Comparison of ENCODE assay signal across 19 mouse cellular contexts in the genomic region with DNA sequence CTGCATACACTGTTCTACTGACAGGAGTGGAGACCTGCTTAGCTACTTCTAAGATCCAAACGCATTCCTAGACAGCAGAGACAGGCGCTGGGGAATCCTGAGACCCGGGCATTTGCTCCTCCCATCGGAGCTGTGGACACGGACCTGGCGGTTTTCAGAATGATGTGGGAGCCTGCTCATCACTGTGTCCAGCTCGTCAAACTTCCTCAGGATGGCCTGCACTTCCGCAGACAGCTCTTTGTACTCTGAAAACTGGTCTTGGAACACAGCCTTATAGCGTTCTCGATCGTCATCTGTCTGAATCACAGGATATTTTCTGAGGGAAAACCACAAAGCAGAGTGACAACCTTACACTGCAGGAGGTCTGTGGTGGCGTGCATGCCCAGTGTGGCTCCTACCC. TPM values are rescaled to one million over a fixed set of nuclear protein-coding genes. Genes with fewer than 3 reads are reported as not detected.
DNase-seq lines count a peak whose midpoint lies in the region; ATAC-seq and TF ChIP-seq lines count a peak whose summit lies in the region.
"Had no signal": no experiment of that assay in that cellular context is flagged by ENCODE, and none has a peak within 500 bp of the region (broad histone marks: within the 10 kb centered on the region; RNA-seq: fewer than 3 reads in every experiment).

No protein-coding gene starts in this region.

- TF ChIP-seq CTCF in heart, adult 2 months (IDR thresholded peaks at IDR 0.05) = no peak
- no peak for TF ChIP-seq CTCF in lung, embryonic 14.5 days (IDR thresholded peaks at IDR 0.05; ENCODE audit: low read depth)
- no peak for TF ChIP-seq CTCF in lung, adult 2 months (IDR thresholded peaks at IDR 0.05; ENCODE audit: insufficient read depth, low read length)
- no peak for TF ChIP-seq CTCF in ES-Bruce4 (IDR thresholded peaks at IDR 0.05; ENCODE audit: low read depth, low read length)
- TF ChIP-seq CTCF in liver, embryonic 14.5 days (IDR thresholded peaks at IDR 0.05; ENCODE audit: low read depth) = no peak

- H3K4me3 ChIP-seq in heart, adult 2 months = no peak overlapping the region; the same call in 1 of the 2 replicates
- H3K4me3 ChIP-seq in lung, embryonic 14.5 days (ENCODE audit: low read depth, low read length) = no peak overlapping the region
- H3K4me3 ChIP-seq in lung, adult 2 months (replicated peaks; ENCODE audit: extremely low read depth, low read depth, low read length) = no peak overlapping the region
- peak overlapping the region; percentile 20; the same call in 1 of the 2 replicates for H3K4me3 ChIP-seq in ES-Bruce4 (ENCODE audit: low read depth, low read length)
- H3K4me3 ChIP-seq in liver, embryonic 14.5 days (ENCODE audit: insufficient read depth in 1 of 2, low read depth in 2 of 2, low read length in 2 of 2) = peak overlapping the region; percentile 27 to 31; a peak in 3 of 4 replicates
- H3K4me3 ChIP-seq: embryonic facial prominence, embryonic 15.5 days; limb, embryonic 13.5 days; megakaryocyte, embryonic 14.5 days; neural tube, embryonic 12.5 days had no signal

- H3K36me3 ChIP-seq in heart, adult 2 months (ENCODE audit: control insufficient read depth, insufficient read depth, low read length) = no peaks in the 10 kb centered on the region
- H3K36me3 ChIP-seq in lung, embryonic 14.5 days (ENCODE audit: insufficient read depth) = no peaks in the 10 kb centered on the region
- no peaks in the 10 kb centered on the region for H3K36me3 ChIP-seq in ES-Bruce4 (ENCODE audit: control insufficient read depth, insufficient read depth, low read length, poor library complexity, severe bottlenecking)
- no peaks in the 10 kb centered on the region for H3K36me3 ChIP-seq in liver, embryonic 14.5 days (replicated peaks; ENCODE audit: control insufficient read depth, insufficient read depth, low read depth)
- H3K36me3 ChIP-seq: embryonic facial prominence, embryonic 15.5 days; limb, embryonic 13.5 days; neural tube, embryonic 12.5 days had no signal

- no peak for TF ChIP-seq EP300 in heart, adult 2 months (IDR thresholded peaks at IDR 0.05; ENCODE audit: insufficient read depth, low read depth, low read length)
- no peak for TF ChIP-seq EP300 in ES-Bruce4 (IDR thresholded peaks at IDR 0.05; ENCODE audit: insufficient read depth, low read depth, low read length)
- TF ChIP-seq EP300 in liver, embryonic 14.5 days (IDR thresholded peaks at IDR 0.05; ENCODE audit: low read depth) = no peak

- H3K9ac ChIP-seq in heart, adult 2 months (ENCODE audit: low read depth, low read length) = no peak overlapping the region
- no peak overlapping the region for H3K9ac ChIP-seq in lung, embryonic 14.5 days
- no peak overlapping the region for H3K9ac ChIP-seq in ES-Bruce4 (ENCODE audit: low read depth, poor library complexity, severe bottlenecking)
- no peak overlapping the region; the same call in 1 of the 2 replicates for H3K9ac ChIP-seq in liver, embryonic 14.5 days (replicated peaks)
- H3K9ac ChIP-seq: embryonic facial prominence, embryonic 15.5 days; limb, embryonic 13.5 days; neural tube, embryonic 12.5 days had no signal

- no peak for ATAC-seq in lung, embryonic 14.5 days (ENCODE audit: insufficient read depth)
- no peak for ATAC-seq in liver, embryonic 14.5 days (ENCODE audit: insufficient read depth)
- ATAC-seq: forebrain, embryonic 14.5 days; hindbrain, embryonic 16.5 days had no signal

- H3K27me3 ChIP-seq in heart, adult 2 months (ENCODE audit: control insufficient read depth, insufficient read depth, low read length) = no peaks in the 10 kb centered on the region
- H3K27me3 ChIP-seq in lung, embryonic 14.5 days (ENCODE audit: insufficient read depth, low read length) = no peaks in the 10 kb centered on the region
- H3K27me3 ChIP-seq in ES-Bruce4 (ENCODE audit: control insufficient read depth, insufficient read depth, low read length, poor library complexity, severe bottlenecking) = no peaks in the 10 kb centered on the region
- no peaks in the 10 kb centered on the region for H3K27me3 ChIP-seq in liver, embryonic 14.5 days (ENCODE audit: control insufficient read depth, insufficient read depth, low read length)
- H3K27me3 ChIP-seq: embryonic facial prominence, embryonic 15.5 days; limb, embryonic 13.5 days; megakaryocyte, embryonic 14.5 days; neural tube, embryonic 12.5 days had no signal

- H3K4me2 ChIP-seq in lung, embryonic 14.5 days = peak overlapping the region; percentile 19; the same call in 1 of the 2 replicates
- H3K4me2 ChIP-seq in liver, embryonic 14.5 days (ENCODE audit: low read depth) = peak overlapping the region; percentile 59
- H3K4me2 ChIP-seq: embryonic facial prominence, embryonic 15.5 days; limb, embryonic 13.5 days; neural tube, embryonic 12.5 days had no signal

- no peaks in the 10 kb centered on the region for H3K9me3 ChIP-seq in lung, embryonic 14.5 days (ENCODE audit: low read depth, low read length)
- no peaks in the 10 kb centered on the region for H3K9me3 ChIP-seq in ES-Bruce4 (replicated peaks; ENCODE audit: control insufficient read depth, insufficient read depth, low read length, poor library complexity, severe bottlenecking)
- H3K9me3 ChIP-seq in liver, embryonic 14.5 days (ENCODE audit: control insufficient read depth, low read length) = no peaks in the 10 kb centered on the region
- H3K9me3 ChIP-seq: embryonic facial prominence, embryonic 15.5 days; limb, embryonic 13.5 days; megakaryocyte, embryonic 14.5 days; neural tube, embryonic 12.5 days had no signal

- H3K4me1 ChIP-seq in heart, adult 2 months (ENCODE audit: control insufficient read depth, insufficient read depth, low read length) = peaks cover 2% of the 10 kb centered on the region; the same call in 1 of the 2 replicates
- H3K4me1 ChIP-seq in lung, embryonic 14.5 days (ENCODE audit: insufficient read depth) = no peaks in the 10 kb centered on the region
- H3K4me1 ChIP-seq in lung, adult 2 months (ENCODE audit: control insufficient read depth, insufficient read depth, low read length) = no peaks in the 10 kb centered on the region
- H3K4me1 ChIP-seq in ES-Bruce4 (ENCODE audit: control insufficient read depth, insufficient read depth, low read length) = peaks cover 2% of the 10 kb centered on the region
- H3K4me1 ChIP-seq in liver, embryonic 14.5 days (replicated peaks; ENCODE audit: control insufficient read depth in 2 of 2, insufficient read depth in 2 of 2, low read length in 1 of 2) = peaks cover 0 to 11% of the 10 kb centered on the region in 2 experiments; a peak in 3 of 4 replicates
- H3K4me1 ChIP-seq: embryonic facial prominence, embryonic 15.5 days; megakaryocyte, embryonic 14.5 days; neural tube, embryonic 12.5 days had no signal

- no peak for DNase-seq in heart, adult 2 months
- no peak for DNase-seq in heart, postnatal 4 days
- no peak for DNase-seq in lung, embryonic 14.5 days
- no peak for DNase-seq in lung, adult 2 months
- DNase-seq in liver, embryonic 14.5 days (ENCODE audit: low read depth in 3 of 3, low spot score in 3 of 3) = no peak
- DNase-seq in adrenal gland, adult 8-10 months = no peak
- no peak for DNase-seq in layer of hippocampus, adult 18-20 months (ENCODE audit: low spot score in 2 of 2)
- DNase-seq: adrenal gland, adult 2 months; cerebellum, adult 2 months; kidney, adult 18-20 months; right cerebral cortex, postnatal 25 days had no signal

- intact Hi-C loops in heart, adult 2 months (cut with DNase I) = no loop called here

- no peaks in the 10 kb centered on the region for H3K79me2 ChIP-seq in heart, adult 2 months (replicated peaks; ENCODE audit: control insufficient read depth, insufficient read depth, low read length)

- peak overlapping the region; percentile 48 for H3K27ac ChIP-seq in heart, adult 2 months
- peak overlapping the region; percentile 12; the same call in 1 of the 2 replicates for H3K27ac ChIP-seq in lung, embryonic 14.5 days (ENCODE audit: low read depth)
- H3K27ac ChIP-seq in ES-Bruce4 (ENCODE audit: insufficient read depth, low read length) = no peak overlapping the region
- no peak overlapping the region for H3K27ac ChIP-seq in liver, embryonic 14.5 days
- H3K27ac ChIP-seq: embryonic facial prominence, embryonic 15.5 days; limb, embryonic 13.5 days; neural tube, embryonic 12.5 days had no signal

- WGBS in heart, adult 2 months = 39% methylated on average over 12 of the region's 12 CpGs
- 73% methylated on average over 12 of the region's 12 CpGs for whole genome bisulfite sequencing in lung, embryonic 14.5 days
- 56% methylated on average over 12 of the region's 12 CpGs for WGBS in lung, adult 2 months
- 43% methylated on average over 12 of the region's 12 CpGs for WGBS in liver, embryonic 14.5 days (ENCODE audit: insufficient replicate concordance)

- TF ChIP-seq POLR2A in heart, adult 2 months (IDR thresholded peaks at IDR 0.05; ENCODE audit: insufficient read depth, low read depth, low read length) = no peak
- TF ChIP-seq POLR2A in lung, adult 2 months (IDR thresholded peaks at IDR 0.05; ENCODE audit: borderline replicate concordance, extremely low read depth, low read depth, low read length) = no peak
- no peak for TF ChIP-seq POLR2A in ES-Bruce4 (IDR thresholded peaks at IDR 0.05; ENCODE audit: insufficient read depth, low read length)

RNA-seq across cellular contexts. Expression of gene Marveld2, which starts 16.5 kb away (rescaled TPM):
- under 1 TPM; 0.27 to 0.34 TPM for total RNA-seq in heart, adult 2 months (2021)
- polyA plus RNA-seq in heart, adult 2 months (2012; rRNA removed) = 0.50 and 0.66 TPM in 2 replicates
- total RNA-seq in heart, postnatal 4 days (2021) = 1 to 10 TPM; 1.7 to 2.0 TPM
- 11.8 and 12.7 TPM in 2 replicates for polyA plus RNA-seq in lung, embryonic 14.5 days (2014; fragmentation: Nextera tagmentation; extraction: Ambion mirVana)
- 8.2 and 11.4 TPM in 2 replicates for polyA plus RNA-seq in lung, adult 2 months (2012; rRNA removed)
- polyA plus RNA-seq in ES-Bruce4 (2011; ENCODE audit: insufficient read depth, insufficient read length, low read depth, missing spikeins) = 14.2 and 17.2 TPM in 2 replicates
- 3.0 and 4.0 TPM in 2 replicates for polyA plus RNA-seq in liver, embryonic 14.5 days (2012; rRNA removed)
- polyA plus RNA-seq in liver, embryonic 14.5 days (2014; fragmentation: Nextera tagmentation; extraction: Ambion mirVana) = 5.9 and 6.5 TPM in 2 replicates
- total RNA-seq in adrenal gland, adult 8-10 months (2022) = 1 to 10 TPM in 1 of 4 experiments, under 1 TPM in 3; 0.61 to 1.4 (median 0.83) TPM
- total RNA-seq in layer of hippocampus, adult 18-20 months (2021) = 1 to 10 TPM; 1.3 to 1.8 TPM
- total RNA-seq: MEL had no signal

RNA-seq across cellular contexts. Expression of gene Ocln, which starts 47.8 kb away (rescaled TPM):
- total RNA-seq in heart, adult 2 months (2021) = under 1 TPM; 0.43 to 0.76 TPM
- polyA plus RNA-seq in heart, adult 2 months (2012; rRNA removed) = 0.37 and 0.82 TPM in 2 replicates
- total RNA-seq in heart, postnatal 4 days (2021) = 1 to 10 TPM; 1.6 TPM
- 28.9 and 30.0 TPM in 2 replicates for polyA plus RNA-seq in lung, embryonic 14.5 days (2014; fragmentation: Nextera tagmentation; extraction: Ambion mirVana)
- polyA plus RNA-seq in lung, adult 2 months (2012; rRNA removed) = 15.0 and 21.3 TPM in 2 replicates
- polyA plus RNA-seq in ES-Bruce4 (2011; ENCODE audit: insufficient read depth, insufficient read length, low read depth, missing spikeins) = 14.6 and 15.8 TPM in 2 replicates
- 2.1 and 2.4 TPM in 2 replicates for polyA plus RNA-seq in liver, embryonic 14.5 days (2012; rRNA removed)
- 4.8 and 5.9 TPM in 2 replicates for polyA plus RNA-seq in liver, embryonic 14.5 days (2014; fragmentation: Nextera tagmentation; extraction: Ambion mirVana)
- 10 to 100 TPM in 2 of 4 experiments, 1 to 10 TPM in 2; 6.6 to 28.6 (median 16.7) TPM for total RNA-seq in adrenal gland, adult 8-10 months (2022)
- total RNA-seq in layer of hippocampus, adult 18-20 months (2021) = 10 to 100 TPM; 11.2 to 12.3 TPM

RNA-seq across cellular contexts. Expression of gene Ak6, which starts 50.5 kb away (rescaled TPM):
- total RNA-seq in heart, adult 2 months (2021) = 10 to 100 TPM; 55.1 to 65.7 TPM
- 49.9 and 92.7 TPM in 2 replicates for polyA plus RNA-seq in heart, adult 2 months (2012; rRNA removed)
- 100 to 1,000 TPM; 102 to 106 TPM for total RNA-seq in heart, postnatal 4 days (2021)
- 300 TPM in 2 replicates for polyA plus RNA-seq in lung, embryonic 14.5 days (2014; fragmentation: Nextera tagmentation; extraction: Ambion mirVana)
- polyA plus RNA-seq in lung, adult 2 months (2012; rRNA removed) = 16.5 and 28.0 TPM in 2 replicates
- 200 and 203 TPM in 2 replicates for polyA plus RNA-seq in ES-Bruce4 (2011; ENCODE audit: insufficient read depth, insufficient read length, low read depth, missing spikeins)
- polyA plus RNA-seq in liver, embryonic 14.5 days (2012; rRNA removed) = 74.2 and 111 TPM in 2 replicates
- polyA plus RNA-seq in liver, embryonic 14.5 days (2014; fragmentation: Nextera tagmentation; extraction: Ambion mirVana) = 183 and 191 TPM in 2 replicates
- 10 to 100 TPM; 63.5 to 73.0 (median 71.1) TPM for total RNA-seq in adrenal gland, adult 8-10 months (2022)
- total RNA-seq in layer of hippocampus, adult 18-20 months (2021) = 10 to 100 TPM; 82.6 to 88.7 TPM

RNA-seq across cellular contexts. Expression of gene Rad17, which starts 50.5 kb away (rescaled TPM):
- 10 to 100 TPM; 15.0 TPM for total RNA-seq in heart, adult 2 months (2021)
- polyA plus RNA-seq in heart, adult 2 months (2012; rRNA removed) = 5.6 and 9.5 TPM in 2 replicates
- total RNA-seq in heart, postnatal 4 days (2021) = 10 to 100 TPM; 21.8 to 22.5 TPM
- polyA plus RNA-seq in lung, embryonic 14.5 days (2014; fragmentation: Nextera tagmentation; extraction: Ambion mirVana) = 22.8 and 23.9 TPM in 2 replicates
- polyA plus RNA-seq in lung, adult 2 months (2012; rRNA removed) = 3.2 and 4.4 TPM in 2 replicates
- 39.7 TPM in 2 replicates for polyA plus RNA-seq in ES-Bruce4 (2011; ENCODE audit: insufficient read depth, insufficient read length, low read depth, missing spikeins)
- 4.9 and 8.5 TPM in 2 replicates for polyA plus RNA-seq in liver, embryonic 14.5 days (2012; rRNA removed)
- 13.6 TPM in 2 replicates for polyA plus RNA-seq in liver, embryonic 14.5 days (2014; fragmentation: Nextera tagmentation; extraction: Ambion mirVana)
- total RNA-seq in adrenal gland, adult 8-10 months (2022) = 10 to 100 TPM; 20.8 to 24.1 (median 22.3) TPM
- 10 to 100 TPM; 13.0 to 14.8 TPM for total RNA-seq in layer of hippocampus, adult 18-20 months (2021)

RNA-seq across cellular contexts. Expression of gene Taf9, which starts 51.1 kb away (rescaled TPM):
- 1 to 10 TPM; 9.8 TPM for total RNA-seq in heart, adult 2 months (2021)
- 2.2 and 3.4 TPM in 2 replicates for polyA plus RNA-seq in heart, adult 2 months (2012; rRNA removed)
- total RNA-seq in heart, postnatal 4 days (2021) = 10 to 100 TPM; 19.8 to 20.3 TPM
- 11.0 and 16.4 TPM in 2 replicates for polyA plus RNA-seq in lung, embryonic 14.5 days (2014; fragmentation: Nextera tagmentation; extraction: Ambion mirVana)
- polyA plus RNA-seq in lung, adult 2 months (2012; rRNA removed) = 1.3 and 3.3 TPM in 2 replicates
- 13.2 and 17.4 TPM in 2 replicates for polyA plus RNA-seq in ES-Bruce4 (2011; ENCODE audit: insufficient read depth, insufficient read length, low read depth, missing spikeins)
- polyA plus RNA-seq in liver, embryonic 14.5 days (2012; rRNA removed) = 5.5 and 10.0 TPM in 2 replicates
- polyA plus RNA-seq in liver, embryonic 14.5 days (2014; fragmentation: Nextera tagmentation; extraction: Ambion mirVana) = 18.0 and 20.8 TPM in 2 replicates
- total RNA-seq in adrenal gland, adult 8-10 months (2022) = 10 to 100 TPM in 2 of 4 experiments, 1 to 10 TPM in 2; 8.3 to 15.0 (median 10.0) TPM
- 10 to 100 TPM; 21.9 to 24.9 TPM for total RNA-seq in layer of hippocampus, adult 18-20 months (2021)
- polyA plus RNA-seq: adrenal gland, adult 2 months had no signal

Comparison
In these comparisons a context has a peak if more than half of its experiments do, and no peak if none do; other contexts are left out.
1. H3K27ac ChIP-seq: peak in heart, adult 2 months (single experiment) and lung, embryonic 14.5 days (single experiment); none in ES-Bruce4 (single experiment) and liver, embryonic 14.5 days (single experiment).
2. H3K4me3 ChIP-seq: peak in ES-Bruce4 (single experiment) and liver, embryonic 14.5 days (2 of 2); none in heart, adult 2 months (single experiment), lung, embryonic 14.5 days (single experiment) and lung, adult 2 months (single experiment).